Mouse (Mus musculus) limb, embryonic 10.5 days (tissue): Measurements from ENCODE around the gene Trim9. TPM values are rescaled to one million over a fixed set of nuclear protein-coding genes. Genes with fewer than 3 reads are reported as not detected.

Experiments
- DNase-seq: peaks from one replicate; pipeline ENCODE4 v3.0.0-alpha.2; 2017; ENCODE audit warnings: low spot score
- H3K27ac ChIP-seq: fragments of 300-500 bp; sonication (generic); 2 replicates; pipeline ENCODE4 v1.5.1; 2016; ENCODE audit warnings: mild to moderate bottlenecking
- H3K27me3 ChIP-seq: fragments of 300-500 bp; sonication (generic); 2 replicates; pipeline ENCODE4 v1.6.1; 2016; ENCODE audit warnings: low read depth, mild to moderate bottlenecking; ENCODE audit not compliant: poor library complexity, severe bottlenecking
- H3K36me3 ChIP-seq: fragments of 300-500 bp; sonication (generic); 2 replicates; pipeline ENCODE4 v1.6.1; 2016; ENCODE audit warnings: mild to moderate bottlenecking, moderate library complexity
- H3K4me1 ChIP-seq: fragments of 300-500 bp; sonication (generic); 2 replicates; pipeline ENCODE4 v1.6.1; 2016
- H3K4me3 ChIP-seq: fragments of 300-500 bp; sonication (generic); 2 replicates; pipeline ENCODE4 v1.5.1; 2016; ENCODE audit warnings: mild to moderate bottlenecking, moderate library complexity
- H3K9me3 ChIP-seq: fragments of 300-500 bp; sonication (generic); replicated peaks from 2 replicates; pipeline ENCODE4 v1.6.1; 2016; ENCODE audit warnings: mild to moderate bottlenecking
- WGBS: fragments of 180-500 bp; shearing (Covaris S2); methylation state at CpG from one replicate; pipeline ENCODE4 v1.1.7; 2016; 5-methylcytosine and 5-hydroxymethylcytosine counted together
- polyA plus RNA-seq: library from polyadenylated mRNA; unstranded; fragments of >200 nt; fragmentation: Nextera tagmentation; extraction: Ambion mirVana; gene quantifications from 2 replicates; pipeline ENCODE4 v1.2.1, GENCODE M21; 2016

Trim9 gene
- polyA plus RNA-seq, 1 experiment from 2014 or later = 0.55 TPM

GRCm38 (mm10) chr12:70213601-70214000, 133.8 kb downstream of the Trim9 start:
- Histone ChIP-seq H3K36me3 (no peaks in the 10 kb centered on the region), H3K9me3 (no peaks in the 10 kb centered on the region), H3K4me1 (no peaks in the 10 kb centered on the region), H3K27me3 (no peaks in the 10 kb centered on the region), H3K4me3 (no peak overlapping the region), H3K27ac (no peak overlapping the region)
- DNase-seq = no peak
- 82% methylated on average over 6 of the region's 6 CpGs for WGBS

- WGBS = 87% methylated on average over 4 of the region's 4 CpGs
- no peak for DNase-seq
- Histone ChIP-seq H3K36me3 (no peaks in the 10 kb centered on the region), H3K9me3 (no peaks in the 10 kb centered on the region), H3K27ac (no peak overlapping the region), H3K4me3 (no peak overlapping the region), H3K27me3 (no peaks in the 10 kb centered on the region), H3K4me1 (no peaks in the 10 kb centered on the region)
Measured at GRCm38 (mm10) chr12:70212501-70212900, 134.9 kb downstream of the Trim9 start.

- no peak for DNase-seq
- Histone ChIP-seq H3K27me3 (no peaks in the 10 kb centered on the region), H3K36me3 (no peaks in the 10 kb centered on the region), H3K4me3 (no peak overlapping the region), H3K4me1 (no peaks in the 10 kb centered on the region), H3K27ac (no peak overlapping the region), H3K9me3 (no peaks in the 10 kb centered on the region)
- WGBS = 68% methylated on average over 5 of the region's 5 CpGs
Measured at GRCm38 (mm10) chr12:70208214-70208613, 139.2 kb downstream of the Trim9 start.

GRCm38 (mm10) chr12:70204433-70204832, 143.0 kb downstream of the Trim9 start:
- no peak overlapping the region for H3K27ac ChIP-seq
- H3K36me3 ChIP-seq = no peaks in the 10 kb centered on the region
- no peaks in the 10 kb centered on the region for H3K4me1 ChIP-seq
- no peak overlapping the region for H3K4me3 ChIP-seq
- no peaks in the 10 kb centered on the region for H3K27me3 ChIP-seq
- no peaks in the 10 kb centered on the region for H3K9me3 ChIP-seq
- WGBS = 82% methylated on average over 8 of the region's 8 CpGs
- no peak for DNase-seq

- no peaks in the 10 kb centered on the region for H3K27me3 ChIP-seq
- H3K36me3 ChIP-seq = no peaks in the 10 kb centered on the region
- H3K27ac ChIP-seq = no peak overlapping the region
- WGBS = 74% methylated on average over 5 of the region's 5 CpGs
- no peak overlapping the region for H3K4me3 ChIP-seq
- no peaks in the 10 kb centered on the region for H3K4me1 ChIP-seq
- H3K9me3 ChIP-seq = no peaks in the 10 kb centered on the region
- DNase-seq = no peak
Measured at GRCm38 (mm10) chr12:70201926-70202529, 145.4 kb downstream of the Trim9 start.

- DNase-seq = no peak
- no peak overlapping the region for H3K27ac ChIP-seq
- H3K4me1 ChIP-seq = peaks cover 15% of the 10 kb centered on the region
- H3K9me3 ChIP-seq = no peaks in the 10 kb centered on the region
- 94% methylated on average over 5 of the region's 5 CpGs for WGBS
- no peak overlapping the region for H3K4me3 ChIP-seq
- H3K27me3 ChIP-seq = no peaks in the 10 kb centered on the region
- H3K36me3 ChIP-seq = no peaks in the 10 kb centered on the region
Measured at GRCm38 (mm10) chr12:70196341-70196740, 151.1 kb downstream of the Trim9 start.

GRCm38 (mm10) chr12:70195426-70195825, 152.0 kb downstream of the Trim9 start:
- WGBS = 94% methylated on average over 6 of the region's 6 CpGs
- H3K27me3 ChIP-seq = no peaks in the 10 kb centered on the region
- H3K27ac ChIP-seq = no peak overlapping the region
- H3K4me1 ChIP-seq = peaks cover 15% of the 10 kb centered on the region
- H3K36me3 ChIP-seq = no peaks in the 10 kb centered on the region
- no peaks in the 10 kb centered on the region for H3K9me3 ChIP-seq
- no peak for DNase-seq
- H3K4me3 ChIP-seq = no peak overlapping the region

Other genes with a start within 250 kb of the Trim9 start
- gene Nin, start 233.9 kb downstream of the Trim9 start, polyA plus RNA-seq = 9.2 and 9.5 TPM in 2 replicates
- 0.18 TPM in 1 of 2 replicates, not detected in the other for gene Abhd12b, start 193.5 kb downstream of the Trim9 start, polyA plus RNA-seq
- gene Pygl, start 116.1 kb downstream of the Trim9 start, polyA plus RNA-seq = 5.4 and 5.5 TPM in 2 replicates
- gene Tmx1, start 105.5 kb upstream of the Trim9 start, polyA plus RNA-seq = 100 and 114 TPM in 2 replicates